27 mouse cellular contexts compared by ENCODE assay signal in the genomic region with DNA sequence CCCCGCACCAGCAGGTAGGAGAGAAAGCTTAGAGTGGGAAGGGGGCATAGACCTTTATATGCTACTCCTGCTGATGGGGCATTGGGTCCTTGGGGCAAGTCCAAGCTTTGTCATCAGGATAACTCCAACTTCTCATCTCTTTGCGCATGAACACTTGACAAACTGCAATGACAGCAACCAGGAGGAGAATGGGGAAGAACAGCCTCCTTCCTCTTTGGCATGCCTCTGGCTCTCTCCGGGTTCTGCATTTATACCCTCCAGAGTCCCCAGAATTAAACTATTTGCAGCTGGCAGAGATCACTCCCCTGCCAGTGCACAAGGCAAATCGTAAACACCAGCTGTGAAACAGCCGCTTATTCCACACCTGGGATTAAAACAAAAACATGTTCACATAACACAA. TPM values are rescaled to one million over a fixed set of nuclear protein-coding genes. Genes with fewer than 3 reads are reported as not detected.
DNase-seq lines count a peak whose midpoint lies in the region; ATAC-seq and TF ChIP-seq lines count a peak whose summit lies in the region.
"Had no signal": no experiment of that assay in that cellular context is flagged by ENCODE, and none has a peak within 500 bp of the region (broad histone marks: within the 10 kb centered on the region; RNA-seq: fewer than 3 reads in every experiment).

No protein-coding gene starts in this region.

- ATAC-seq in megakaryocyte progenitor cell, adult 5-6 weeks (replicated peaks; ENCODE audit: poor library complexity) = peak; percentile 56
- ATAC-seq in CD4-positive, CD25-positive, alpha-beta regulatory T cell, adult 4 months = no peak
- ATAC-seq: activated CD4-positive, CD25-positive, alpha-beta regulatory T cell, adult 4 months; forebrain, embryonic 16.5 days; inflammation-experienced regulatory T-cells, adult 6 months; midbrain, embryonic 16.5 days had no signal

- H3K36me3 ChIP-seq in ES-Bruce4 (ENCODE audit: control insufficient read depth, insufficient read depth, low read length, poor library complexity, severe bottlenecking) = 0 out of 2 replicates have a peak, but pooled peaks cover 2% of the 10 kb centered on the region
- H3K36me3 ChIP-seq: limb, embryonic 13.5 days; neural tube, embryonic 13.5 days had no signal

- no peak overlapping the region for H3K4me3 ChIP-seq in ES-Bruce4 (ENCODE audit: low read depth, low read length)
- H3K4me3 ChIP-seq: limb, embryonic 13.5 days; myocyte; neural tube, embryonic 13.5 days had no signal

- H3K27me3 ChIP-seq in ES-Bruce4 (ENCODE audit: control insufficient read depth, insufficient read depth, low read length, poor library complexity, severe bottlenecking) = no peaks in the 10 kb centered on the region
- H3K27me3 ChIP-seq: CH12.LX; limb, embryonic 13.5 days; neural tube, embryonic 13.5 days had no signal

- TF ChIP-seq CTCF in ES-Bruce4 (IDR thresholded peaks at IDR 0.05; ENCODE audit: low read depth, low read length) = no peak

- peaks cover 10% of the 10 kb centered on the region for H3K4me1 ChIP-seq in ES-Bruce4 (ENCODE audit: control insufficient read depth, insufficient read depth, low read length)
- H3K4me1 ChIP-seq: neural tube, embryonic 13.5 days had no signal

- peaks cover 20% of the 10 kb centered on the region for H3K9me3 ChIP-seq in ES-Bruce4 (replicated peaks; ENCODE audit: control insufficient read depth, insufficient read depth, low read length, poor library complexity, severe bottlenecking)
- H3K9me3 ChIP-seq: limb, embryonic 13.5 days; neural tube, embryonic 13.5 days had no signal

- no peak for TF ChIP-seq EP300 in ES-Bruce4 (IDR thresholded peaks at IDR 0.05; ENCODE audit: insufficient read depth, low read depth, low read length)

- DNase-seq in heart, adult 8-10 months (ENCODE audit: low spot score) = peak; percentile 12
- DNase-seq in heart, postnatal 4 days = no peak
- peak; percentile 16 for DNase-seq in brain, adult 2 months (ENCODE audit: low read depth, low spot score)
- no peak for DNase-seq in cerebellum, postnatal 10 days
- DNase-seq: adrenal gland, adult 8-10 months; cerebellum, adult 2 months; cerebellum, postnatal 36 days; gastrocnemius, postnatal 25 days; heart, postnatal 14 days; kidney, adult 18-20 months; kidney, postnatal 4 days; lung, embryonic 14.5 days; retina, postnatal 1 day; thymus, adult 2 months had no signal

- H3K9ac ChIP-seq in ES-Bruce4 (ENCODE audit: low read depth, poor library complexity, severe bottlenecking) = peak overlapping the region; percentile 30; the same call in 1 of the 2 replicates
- H3K9ac ChIP-seq: hindbrain, embryonic 14.5 days; limb, embryonic 13.5 days; liver, embryonic 14.5 days; lung, embryonic 14.5 days; neural tube, embryonic 13.5 days had no signal

- TF ChIP-seq POLR2A in ES-Bruce4 (IDR thresholded peaks at IDR 0.05; ENCODE audit: insufficient read depth, low read length) = no peak

- H3K27ac ChIP-seq in ES-Bruce4 (ENCODE audit: insufficient read depth, low read length) = peak overlapping the region; percentile 98
- H3K27ac ChIP-seq: hindbrain, embryonic 14.5 days; limb, embryonic 13.5 days; liver, embryonic 14.5 days; neural tube, embryonic 13.5 days had no signal

RNA-seq across cellular contexts. Expression of gene Bcas2, which starts 42.1 kb away (rescaled TPM):
- total RNA-seq in heart, adult 8-10 months (2022) = 10 to 100 TPM; 42.4 to 55.0 (median 49.6) TPM
- total RNA-seq in heart, postnatal 4 days (2021) = 10 to 100 TPM; 62.0 to 67.9 TPM
- polyA plus RNA-seq in ES-Bruce4 (2011; ENCODE audit: insufficient read depth, insufficient read length, low read depth, missing spikeins) = 186 and 192 TPM in 2 replicates
- total RNA-seq in megakaryocyte progenitor cell, adult 5-6 weeks (2015) = 129 and 130 TPM in 2 replicates
- total RNA-seq in megakaryocyte progenitor cell, adult 5-6 weeks (2017) = 169 and 190 TPM in 2 replicates
- polyA plus RNA-seq in CD4-positive, CD25-positive, alpha-beta regulatory T cell, adult 4 months (2017; shearing (Covaris generic)) = 100 to 1,000 TPM; 129 to 131 TPM

Comparison
In these comparisons a context has a peak if more than half of its experiments do, and no peak if none do; other contexts are left out.
1. DNase-seq: peak in heart, adult 8-10 months (single experiment) and brain, adult 2 months (single experiment); none in heart, postnatal 4 days (single experiment) and cerebellum, postnatal 10 days (0 of 2).